Mouse (Mus musculus) hindbrain, embryonic 15.5 days (tissue): Measurements from ENCODE around the gene Hist1h2bk. TPM values are rescaled to one million over a fixed set of nuclear protein-coding genes. Genes with fewer than 3 reads are reported as not detected.
A peak's percentile ranks its signal among the peaks of the same experiment; 100 is the strongest.

ENCODE experiments used
- ATAC-seq: fragments of 200-750 bp; cut with Nextera tagmentation; 2 replicates; pipeline ENCODE4 v1.8.0; 2017; ENCODE audit warnings: low read depth, moderate number of reproducible peaks, moderate TSS enrichment; ENCODE audit not compliant: low FRiP score
- H3K27ac ChIP-seq: fragments of 300-500 bp; sonication (generic); replicated peaks from 2 replicates; pipeline ENCODE4 v1.5.1; 2015; ENCODE audit warnings: mild to moderate bottlenecking, inconsistent platforms
- H3K27me3 ChIP-seq: fragments of 300-500 bp; sonication (generic); 2 replicates; pipeline ENCODE4 v1.6.1; 2015; ENCODE audit warnings: control low read depth, inconsistent platforms
- H3K36me3 ChIP-seq: fragments of 300-500 bp; sonication (generic); 2 replicates; pipeline ENCODE4 v1.6.1; 2015; ENCODE audit warnings: control low read depth, inconsistent platforms
- H3K4me1 ChIP-seq: fragments of 300-500 bp; sonication (generic); replicated peaks from 2 replicates; pipeline ENCODE4 v1.6.1; 2015; ENCODE audit warnings: control low read depth, inconsistent platforms
- H3K4me2 ChIP-seq: fragments of 300-500 bp; sonication (generic); 2 replicates; pipeline ENCODE4 v1.6.1; 2015; ENCODE audit warnings: moderate library complexity, mild to moderate bottlenecking, inconsistent platforms
- H3K4me3 ChIP-seq: fragments of 300-500 bp; sonication (generic); 2 replicates; pipeline ENCODE4 v1.5.1; 2015; ENCODE audit warnings: mild to moderate bottlenecking, inconsistent platforms
- H3K9ac ChIP-seq: fragments of 300-500 bp; sonication (generic); 2 replicates; pipeline ENCODE4 v1.6.1; 2015; ENCODE audit warnings: inconsistent platforms
- H3K9me3 ChIP-seq: fragments of 300-500 bp; sonication (generic); 2 replicates; pipeline ENCODE4 v1.6.1; 2016; ENCODE audit warnings: control low read depth, inconsistent platforms
- WGBS: fragments of 180-500 bp; shearing (Covaris S2); methylation state at CpG from one replicate; pipeline ENCODE4 v1.1.7; 2015; 5-methylcytosine and 5-hydroxymethylcytosine counted together
- polyA plus RNA-seq: library from polyadenylated mRNA; unstranded; fragments of >200 nt; fragmentation: Nextera tagmentation; extraction: Ambion mirVana; gene quantifications from 2 replicates; pipeline ENCODE4 v1.2.1, GENCODE M21; 2015

Hist1h2bk gene
- polyA plus RNA-seq, 1 experiment from 2014 or later = 1.2 TPM

- Histone ChIP-seq H3K4me3 (no peak overlapping the region), H3K27me3 (peaks cover 94% of the 10 kb centered on the region), H3K4me2 (no peak overlapping the region), H3K36me3 (no peaks in the 10 kb centered on the region), H3K27ac (no peak overlapping the region), H3K9me3 (no peaks in the 10 kb centered on the region), H3K4me1 (peaks cover 12% of the 10 kb centered on the region), H3K9ac (no peak overlapping the region)
- no peak for ATAC-seq
- 61% methylated on average over 2 of the region's 2 CpGs for whole genome bisulfite sequencing
Observed at GRCm38 (mm10) chr13:22001346-22001745, 34.3 kb upstream of the Hist1h2bk start.

GRCm38 (mm10) chr13:22001823-22002222 is 33.8 kb upstream of the Hist1h2bk start:
- Histone ChIP-seq H3K9me3 (no peaks in the 10 kb centered on the region), H3K27ac (no peak overlapping the region), H3K4me2 (no peak overlapping the region), H3K27me3 (peaks cover 94% of the 10 kb centered on the region), H3K4me3 (no peak overlapping the region), H3K4me1 (peaks cover 15% of the 10 kb centered on the region), H3K9ac (no peak overlapping the region), H3K36me3 (no peaks in the 10 kb centered on the region)
- no peak for ATAC-seq
- 38% methylated on average over 5 of the region's 5 CpGs for WGBS

GRCm38 (mm10) chr13:22005605-22006333 is 29.9 kb upstream of the Hist1h2bk start:
- H3K27ac ChIP-seq = no peak overlapping the region
- whole genome bisulfite sequencing = under 1% methylated on average over 45 of the region's 45 CpGs
- 0 out of 2 replicates have a peak overlapping the region, but pooled peaks have one; percentile 6 for H3K9ac ChIP-seq
- H3K9me3 ChIP-seq = no peaks in the 10 kb centered on the region
- peak; percentile 68; the same call in 1 of the 2 replicates for ATAC-seq
- H3K4me2 ChIP-seq = peak overlapping the region; percentile 85
- peaks cover 96% of the 10 kb centered on the region for H3K27me3 ChIP-seq
- peak overlapping the region; percentile 45 for H3K4me3 ChIP-seq
- peaks cover 16% of the 10 kb centered on the region for H3K4me1 ChIP-seq
- H3K36me3 ChIP-seq = no peaks in the 10 kb centered on the region

- Histone ChIP-seq H3K9ac (0 out of 2 replicates have a peak overlapping the region, but pooled peaks have one; percentile 6), H3K27me3 (peaks cover 93% of the 10 kb centered on the region), H3K4me1 (peaks cover 16% of the 10 kb centered on the region), H3K27ac (no peak overlapping the region), H3K9me3 (no peaks in the 10 kb centered on the region), H3K4me3 (peak overlapping the region; percentile 45), H3K36me3 (no peaks in the 10 kb centered on the region), H3K4me2 (peak overlapping the region; percentile 85)
- ATAC-seq = peak; percentile 72; the same call in 1 of the 2 replicates
- WGBS = under 1% methylated on average over 38 of the region's 38 CpGs
Observed at GRCm38 (mm10) chr13:22006334-22007120, 29.1 kb upstream of the Hist1h2bk start.

GRCm38 (mm10) chr13:22007121-22007510 is 28.6 kb upstream of the Hist1h2bk start:
- ATAC-seq = peak; percentile 17; the same call in 1 of the 2 replicates
- Histone ChIP-seq H3K4me1 (peaks cover 16% of the 10 kb centered on the region), H3K36me3 (no peaks in the 10 kb centered on the region), H3K27ac (no peak overlapping the region), H3K9me3 (no peaks in the 10 kb centered on the region), H3K4me3 (peak overlapping the region; percentile 45), H3K9ac (no peak overlapping the region), H3K27me3 (peaks cover 92% of the 10 kb centered on the region), H3K4me2 (peak overlapping the region; percentile 85)
- WGBS = 3% methylated on average over 18 of the region's 18 CpGs

GRCm38 (mm10) chr13:22007872-22008271 is 27.8 kb upstream of the Hist1h2bk start:
- no peak overlapping the region for H3K4me3 ChIP-seq
- no peaks in the 10 kb centered on the region for H3K9me3 ChIP-seq
- H3K27me3 ChIP-seq = peaks cover 92% of the 10 kb centered on the region
- no peak for ATAC-seq
- no peaks in the 10 kb centered on the region for H3K36me3 ChIP-seq
- peaks cover 16% of the 10 kb centered on the region for H3K4me1 ChIP-seq
- no peak overlapping the region for H3K9ac ChIP-seq
- WGBS = 51% methylated on average over 7 of the region's 7 CpGs
- no peak overlapping the region for H3K4me2 ChIP-seq
- H3K27ac ChIP-seq = no peak overlapping the region

GRCm38 (mm10) chr13:22008707-22009106 is 27.0 kb upstream of the Hist1h2bk start:
- Histone ChIP-seq H3K9ac (no peak overlapping the region), H3K4me2 (no peak overlapping the region), H3K4me1 (peaks cover 16% of the 10 kb centered on the region), H3K9me3 (no peaks in the 10 kb centered on the region), H3K27me3 (peaks cover 89% of the 10 kb centered on the region), H3K4me3 (no peak overlapping the region), H3K36me3 (no peaks in the 10 kb centered on the region), H3K27ac (no peak overlapping the region)
- WGBS = 78% methylated on average over 3 of the region's 3 CpGs
- ATAC-seq = no peak

- no peak within 1 kb of the TSS for H3K27ac ChIP-seq
- H3K9me3 ChIP-seq = no peaks in the 10 kb centered on the region
- no peak within 1 kb of the TSS for H3K4me3 ChIP-seq
- H3K4me2 ChIP-seq = no peak within 1 kb of the TSS
- no peaks in the 10 kb centered on the region for H3K36me3 ChIP-seq
- H3K27me3 ChIP-seq = peaks cover 89% of the 10 kb centered on the region
- WGBS = 38% methylated on average over 6 of the region's 7 CpGs
- peaks cover 16% of the 10 kb centered on the region for H3K4me1 ChIP-seq
- no peak within 1 kb of the TSS for H3K9ac ChIP-seq
- no peak for ATAC-seq
Observed at GRCm38 (mm10) chr13:22009642-22010041, 26.0 kb upstream of the Hist1h2bk start, which contains the start of gene Prss16. Prss16 (minus strand) TSS chr13:22009742.

- WGBS = 17% methylated on average over 13 of the region's 13 CpGs
- H3K4me3 ChIP-seq = no peak overlapping the region
- no peaks in the 10 kb centered on the region for H3K36me3 ChIP-seq
- no peaks in the 10 kb centered on the region for H3K9me3 ChIP-seq
- no peak overlapping the region for H3K9ac ChIP-seq
- no peak overlapping the region for H3K27ac ChIP-seq
- no peaks in the 10 kb centered on the region for H3K4me1 ChIP-seq
- no peak for ATAC-seq
- no peak overlapping the region for H3K4me2 ChIP-seq
- peaks cover 88% of the 10 kb centered on the region for H3K27me3 ChIP-seq
Observed at GRCm38 (mm10) chr13:22013716-22014115, 22.0 kb upstream of the Hist1h2bk start.

- Histone ChIP-seq H3K27me3 (peaks cover 88% of the 10 kb centered on the region), H3K9ac (no peak overlapping the region), H3K36me3 (no peaks in the 10 kb centered on the region), H3K4me2 (0 out of 2 replicates have a peak overlapping the region, but pooled peaks have one; percentile 9), H3K4me3 (no peak overlapping the region), H3K4me1 (no peaks in the 10 kb centered on the region), H3K27ac (no peak overlapping the region), H3K9me3 (no peaks in the 10 kb centered on the region)
- 15% methylated on average over 17 of the region's 17 CpGs for WGBS
- ATAC-seq = no peak
Observed at GRCm38 (mm10) chr13:22014411-22014845, 21.2 kb upstream of the Hist1h2bk start.

GRCm38 (mm10) chr13:22015479-22016450 is 19.9 kb upstream of the Hist1h2bk start:
- Histone ChIP-seq H3K9me3 (no peaks in the 10 kb centered on the region), H3K4me1 (peaks cover 8% of the 10 kb centered on the region; the same call in 1 of the 2 replicates), H3K27me3 (peaks cover 88% of the 10 kb centered on the region), H3K36me3 (no peaks in the 10 kb centered on the region), H3K4me2 (0 out of 2 replicates have a peak overlapping the region, but pooled peaks have one; percentile 4), H3K9ac (no peak overlapping the region), H3K27ac (no peak overlapping the region), H3K4me3 (0 out of 2 replicates have a peak overlapping the region, but pooled peaks have one; percentile 10)
- WGBS = 15% methylated on average over 27 of the region's 27 CpGs
- ATAC-seq = no peak; the same call in 1 of the 2 replicates
